Mouse (Mus musculus) CH12.LX (cell line): ENCODE data around the gene Npas2. TPM values are rescaled to one million over a fixed set of nuclear protein-coding genes. Genes with fewer than 3 reads are reported as not detected.

Experiments
- DNase-seq: peaks from one replicate; pipeline ENCODE4 v3.0.0-alpha.2; 2013; ENCODE audit errors: extremely low read depth
- H3K27ac ChIP-seq: 2 replicates; pipeline ENCODE4 v1.5.1; 2012; ENCODE audit warnings: low read depth, mild to moderate bottlenecking, control low read depth, moderate library complexity; ENCODE audit not compliant: insufficient read depth
- H3K27me3 ChIP-seq: replicated peaks from 2 replicates; pipeline ENCODE3; 2012; ENCODE audit warnings: inconsistent platforms
- H3K36me3 ChIP-seq, 2 experiments: replicated peaks in 1 of 2; 2 replicates each; pipeline versions ENCODE3 to v1.6.1; 2012; ENCODE audit warnings: inconsistent platforms in 1 of 2, low read length in 1 of 2, mild to moderate bottlenecking in 1 of 2, mixed read lengths in 1 of 2, moderate library complexity in 1 of 2; ENCODE audit not compliant: control insufficient read depth in 1 of 2, insufficient read depth in 1 of 2
- H3K4me1 ChIP-seq, 2 experiments: 2 replicates each; pipeline ENCODE4 v1.6.1; 2012; ENCODE audit warnings: inconsistent platforms in 1 of 2, moderate library complexity in 1 of 2; ENCODE audit not compliant: insufficient read depth in 2 of 2, control insufficient read depth in 1 of 2
- H3K4me2 ChIP-seq: 2 replicates; pipeline ENCODE4 v1.6.1; 2012; ENCODE audit warnings: low read depth, mild to moderate bottlenecking, control low read depth; ENCODE audit not compliant: poor library complexity, insufficient read depth, severe bottlenecking
- H3K4me3 ChIP-seq, 3 experiments: fragments of 150-350 bp in 1 of 3; sonication (generic) in 1 of 3; replicated peaks in 1 of 3; 2 replicates each; pipeline versions ENCODE3 to v1.5.1; 2011 to 2012; ENCODE audit warnings: low read depth in 2 of 3, low read length in 2 of 3, mild to moderate bottlenecking in 2 of 3, moderate library complexity in 2 of 3, control low read depth in 1 of 3, improper control_type of control experiment in 1 of 3, inconsistent platforms in 1 of 3, mixed read lengths in 1 of 3; ENCODE audit not compliant: poor library complexity in 1 of 3
- H3K79me2 ChIP-seq: replicated peaks from 2 replicates; pipeline ENCODE4 v1.6.1; 2012; ENCODE audit warnings: mild to moderate bottlenecking, moderate library complexity; ENCODE audit not compliant: control insufficient read depth, poor library complexity, insufficient read depth, severe bottlenecking; ENCODE audit errors: extremely low read depth
- H3K9ac ChIP-seq: 2 replicates; pipeline ENCODE4 v1.6.1; 2012; ENCODE audit warnings: low read depth, mild to moderate bottlenecking, control low read depth, moderate library complexity; ENCODE audit not compliant: insufficient read depth
- H3K9me3 ChIP-seq: replicated peaks from 2 replicates; pipeline ENCODE3; 2012; ENCODE audit warnings: low read length, inconsistent platforms, mixed read lengths
- BHLHE40 ChIP-seq: IDR thresholded peaks from 2 replicates; pipeline ENCODE4 v1.6.1; 2011; ENCODE audit warnings: mild to moderate bottlenecking, low read depth, low read length, improper control_type of control experiment
- CHD1 ChIP-seq: IDR thresholded peaks from 2 replicates; pipeline ENCODE4 v1.6.1; 2012; ENCODE audit warnings: low read depth, low read length, improper control_type of control experiment, inconsistent platforms
- CHD2 ChIP-seq: IDR thresholded peaks from 2 replicates; pipeline ENCODE4 v1.6.1; 2011; ENCODE audit warnings: low read length, improper control_type of control experiment
- CTCF ChIP-seq, 2 experiments: IDR thresholded peaks in 1 of 2; conservative IDR thresholded peaks in 1 of 2; 2 replicates each; pipeline ENCODE4 v1.5.1; 2011 to 2012; ENCODE audit warnings: low read depth in 2 of 2, low read length in 2 of 2, improper control_type of control experiment in 1 of 2, inconsistent platforms in 1 of 2, mild to moderate bottlenecking in 1 of 2, moderate library complexity in 1 of 2
- ETS1 ChIP-seq: conservative IDR thresholded peaks from 2 replicates; pipeline ENCODE4 v1.6.1; 2012; ENCODE audit warnings: low read depth, mild to moderate bottlenecking, inconsistent platforms, low read length, improper control_type of control experiment, moderate library complexity
- GABPA ChIP-seq: IDR thresholded peaks from 2 replicates; pipeline ENCODE4 v1.6.1; 2012; ENCODE audit warnings: low read depth, low read length, improper control_type of control experiment, inconsistent platforms; ENCODE audit not compliant: insufficient replicate concordance
- HCFC1 ChIP-seq: IDR thresholded peaks from 2 replicates; pipeline ENCODE4 v1.6.1; 2012; ENCODE audit warnings: low read depth, mild to moderate bottlenecking, inconsistent platforms, low read length, improper control_type of control experiment
- JUN ChIP-seq: IDR thresholded peaks from 2 replicates; pipeline ENCODE4 v1.6.1; 2011; ENCODE audit warnings: low read depth, mild to moderate bottlenecking, low read length, improper control_type of control experiment, moderate library complexity; ENCODE audit not compliant: insufficient read depth
- KAT2A ChIP-seq: IDR thresholded peaks from 2 replicates; pipeline ENCODE4 v1.6.1; 2012; ENCODE audit warnings: low read length, improper control_type of control experiment, inconsistent platforms; ENCODE audit not compliant: insufficient replicate concordance
- MAFK ChIP-seq: IDR thresholded peaks from 2 replicates; pipeline ENCODE4 v1.6.1; 2011; ENCODE audit warnings: low read length, improper control_type of control experiment; ENCODE audit not compliant: insufficient replicate concordance
- MAZ ChIP-seq: IDR thresholded peaks from 2 replicates; pipeline ENCODE4 v1.6.1; 2012; ENCODE audit warnings: low read depth, mild to moderate bottlenecking, inconsistent platforms, low read length, improper control_type of control experiment, moderate library complexity
- NELFE ChIP-seq: IDR thresholded peaks from 2 replicates; pipeline ENCODE4 v1.6.1; 2011; ENCODE audit warnings: low read depth, low read length, improper control_type of control experiment
- NRF1 ChIP-seq: IDR thresholded peaks from 2 replicates; pipeline ENCODE4 v1.6.1; 2014; ENCODE audit warnings: low read depth, mild to moderate bottlenecking, inconsistent platforms, low read length, improper control_type of control experiment, moderate library complexity
- PAX5 ChIP-seq: IDR thresholded peaks from 2 replicates; pipeline ENCODE4 v1.6.1; 2012; ENCODE audit warnings: low read length, inconsistent platforms, mixed read lengths
- POLR2A ChIP-seq: IDR thresholded peaks from 2 replicates; pipeline ENCODE4 v1.6.1; 2011; ENCODE audit warnings: low read depth, mild to moderate bottlenecking, improper control_type of control experiment, low read length
- POLR2AphosphoS2 ChIP-seq: IDR thresholded peaks from 2 replicates; pipeline ENCODE4 v1.6.1; 2011; ENCODE audit warnings: low read depth, low read length, improper control_type of control experiment
- RAD21 ChIP-seq: IDR thresholded peaks from 2 replicates; pipeline ENCODE4 v1.6.1; 2011; ENCODE audit warnings: low read depth, mild to moderate bottlenecking, low read length, improper control_type of control experiment, moderate library complexity
- RCOR1 ChIP-seq: conservative IDR thresholded peaks from 2 replicates; pipeline ENCODE4 v1.6.1; 2012; ENCODE audit warnings: low read depth, mild to moderate bottlenecking, inconsistent platforms, low read length, improper control_type of control experiment
- SIN3A ChIP-seq: IDR thresholded peaks from 2 replicates; pipeline ENCODE4 v1.6.1; 2012; ENCODE audit warnings: low read length, improper control_type of control experiment, inconsistent platforms
- SMC3 ChIP-seq: IDR thresholded peaks from 2 replicates; pipeline ENCODE4 v1.6.1; 2011; ENCODE audit warnings: low read depth, low read length, improper control_type of control experiment
- TBP ChIP-seq: conservative IDR thresholded peaks from 2 replicates; pipeline ENCODE4 v1.6.1; 2011; ENCODE audit warnings: low read depth, low read length, improper control_type of control experiment
- USF2 ChIP-seq: conservative IDR thresholded peaks from 2 replicates; pipeline ENCODE4 v1.6.1; 2011; ENCODE audit warnings: low read depth, low read length, improper control_type of control experiment
- ZC3H11A ChIP-seq: IDR thresholded peaks from 2 replicates; pipeline ENCODE4 v1.6.1; 2012; ENCODE audit warnings: low read depth, mild to moderate bottlenecking, inconsistent platforms, low read length, improper control_type of control experiment
- dilution Hi-C: fragments of 300-500 bp; cut with MboI; formaldehyde crosslinking; loops from 2 replicates; pipeline ENCODE4 v1.14.3; 2020; ENCODE audit warnings: low sequenced_read_pairs; ENCODE audit not compliant: extremely low pct_unique_long_range_greater_than_20kb, extremely low pct_ligation_motif_present
- in situ Hi-C: fragments of 300-500 bp; cut with MboI; formaldehyde crosslinking; loops from 3 replicates; pipeline ENCODE4 v1.14.3; 2019; ENCODE audit warnings: low sequenced_read_pairs, low pct_ligation_motif_present, low pct_unique_long_range_greater_than_20kb, mixed read lengths
- polyA plus RNA-seq: library from polyadenylated mRNA; unstranded; fragments of >175 nt; gene quantifications from 2 replicates; pipeline ENCODE4 v1.2.1, GENCODE M21; 2012; ENCODE audit warnings: low read depth; ENCODE audit not compliant: insufficient read length
- total RNA-seq, 2 experiments: library from RNA; depleted of rRNA; stranded (reverse); fragments of 300-350 nt in 1 of 2; fragments of >200 nt in 1 of 2; gene quantifications; 2 replicates each; pipeline ENCODE4 v1.2.3; 2012 to 2014

Npas2 gene
- total and polyA plus RNA-seq, 3 experiments = 0.13 TPM; not detected in 2

DNA sequence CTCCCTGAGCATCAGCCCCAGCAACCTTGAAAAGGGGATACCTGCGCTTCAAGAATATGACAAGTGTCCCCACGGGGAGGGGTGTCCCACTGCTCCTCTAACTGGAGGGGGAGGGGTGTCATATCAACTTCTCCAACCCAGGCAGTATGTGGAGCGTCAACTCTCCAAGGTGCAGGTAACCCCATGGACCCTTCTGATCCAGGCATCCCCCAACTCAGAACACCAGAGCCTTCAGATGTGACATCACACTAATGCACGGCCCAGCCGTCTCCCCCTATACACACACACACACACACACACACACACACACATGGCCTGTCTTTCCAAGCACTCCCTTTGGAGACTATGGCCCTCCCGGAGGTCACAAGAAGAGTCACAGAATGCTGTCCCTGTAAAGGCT is 198.1 kb downstream of the Npas2 start:
- in situ Hi-C loops (loop anchor here (5.0 kb wide), 1 partner anchor 111 kb away; no protein-coding TSS in a partner anchor), dilution Hi-C loops (no loop called here)
- Histone ChIP-seq H3K27me3 (no peaks in the 10 kb centered on the region), H3K4me2 (no peak overlapping the region), H3K9me3 (no peaks in the 10 kb centered on the region), H3K27ac (no peak overlapping the region), H3K36me3 (no peaks in the 10 kb centered on the region), H3K4me3 (no peak overlapping the region), H3K9ac (no peak overlapping the region), H3K79me2 (no peaks in the 10 kb centered on the region), H3K4me1 (peaks cover 0 to 13% of the 10 kb centered on the region in 2 experiments; a peak in 2 of 4 replicates)
- TF ChIP-seq RCOR1 (no peak), CHD2 (no peak), NRF1 (no peak), KAT2A (no peak), BHLHE40 (no peak), RAD21 (no peak), MAFK (no peak)
- no peak for DNase-seq

DNA sequence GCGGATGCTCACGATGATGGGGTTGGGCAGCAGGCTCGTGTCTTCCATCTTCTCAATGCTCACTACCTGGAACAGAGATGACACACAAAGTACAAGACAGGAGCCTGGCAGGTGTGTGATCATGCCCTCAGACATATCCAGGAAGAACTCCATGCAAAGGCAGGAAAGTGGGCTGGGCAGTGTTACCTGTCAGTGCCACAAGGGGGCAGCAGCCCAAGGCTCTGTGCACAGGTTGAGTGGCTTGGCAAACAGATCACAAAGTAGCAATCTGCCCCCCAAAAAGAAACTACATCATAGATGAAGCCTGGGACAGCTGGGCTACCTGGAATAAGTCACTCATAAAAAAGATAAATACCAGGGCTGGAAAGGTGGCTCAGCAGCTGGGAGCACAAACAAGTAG is 198.7 kb downstream of the Npas2 start:
- Histone ChIP-seq H3K27me3 (no peaks in the 10 kb centered on the region), H3K9ac (no peak overlapping the region), H3K27ac (no peak overlapping the region), H3K9me3 (peaks cover 1% of the 10 kb centered on the region)
- DNase-seq = peak; percentile 51
- dilution Hi-C loops (no loop called here), in situ Hi-C loops (loop anchor here (5.0 kb wide), 1 partner anchor 110 kb away; no protein-coding TSS in a partner anchor)
- TF ChIP-seq POLR2A (no peak), ETS1 (no peak), POLR2AphosphoS2 (no peak), USF2 (no peak), JUN (no peak), CTCF (conservative IDR thresholded peaks at IDR 0.05 in 1 of 2, IDR thresholded peaks at IDR 0.05 in 1 of 2; ENCODE audit: low read depth in 2 of 2, low read length in 2 of 2) (peak; percentile 88 to 90), RAD21 (peak; percentile 62), NELFE (no peak), MAZ (no peak), PAX5 (no peak), HCFC1 (no peak), RCOR1 (no peak), CHD1 (no peak), TBP (no peak), SIN3A (no peak), ZC3H11A (no peak), GABPA (no peak), SMC3 (peak; percentile 87)
- TF ChIP-seq, all 38 proteins: peak for 3
- Histone ChIP-seq H3K79me2 (no peaks in the 10 kb centered on the region), H3K4me3 (no peak overlapping the region), H3K4me2 (no peak overlapping the region), H3K4me1 (peaks cover 0 to 14% of the 10 kb centered on the region in 2 experiments; a peak in 2 of 4 replicates), H3K36me3 (no peaks in the 10 kb centered on the region)
